Mouse (Mus musculus): ENCODE data around the gene Akap13. TPM values are rescaled to one million over a fixed set of nuclear protein-coding genes. Genes with fewer than 3 reads are reported as not detected.

Gene Akap13
- polyA plus RNA-seq, 1 experiment from 2014 or later, result 12.0 TPM

DNA sequence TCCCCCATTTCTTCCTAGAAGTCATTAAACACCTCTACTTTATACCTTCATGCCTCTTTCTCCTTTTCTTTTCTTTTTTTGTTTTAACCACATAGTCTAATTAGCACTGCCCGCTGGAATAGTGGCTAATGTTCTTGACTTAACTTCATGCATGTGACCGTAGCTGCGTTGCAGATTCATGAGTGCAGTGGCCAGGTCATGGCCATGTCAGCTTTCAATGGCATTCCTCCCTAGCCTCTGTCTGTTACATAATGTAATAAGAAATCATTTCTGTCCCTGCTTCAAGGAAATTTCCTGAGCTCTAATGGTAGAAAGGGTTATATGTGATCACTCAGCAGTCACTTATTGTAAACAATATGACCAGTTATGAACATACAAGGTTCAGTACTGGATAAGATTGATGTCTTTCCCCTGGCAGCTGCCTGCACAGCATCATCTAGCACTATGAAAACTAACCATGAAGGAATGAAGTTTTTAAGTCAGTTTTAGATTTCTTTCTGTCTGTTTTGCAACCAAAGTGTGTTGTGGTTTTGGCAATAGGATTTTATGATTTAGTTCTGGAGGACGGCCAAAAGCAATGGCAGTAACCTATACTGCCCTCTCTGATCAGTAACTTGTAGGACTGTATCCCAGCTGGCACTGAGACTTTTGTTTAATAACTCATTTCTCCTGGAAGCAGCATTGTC lies 70.5 kb downstream of the Akap13 start:
- H3K36me3 ChIP-seq (ENCODE audit: control insufficient read depth, insufficient read depth), result no peaks in the 10 kb centered on the region
- H3K27me3 ChIP-seq (replicated peaks; ENCODE audit: control insufficient read depth, insufficient read depth, low read length), result no peaks in the 10 kb centered on the region
- 78% methylated on average over 4 of the region's 4 CpGs for WGBS
- H3K9ac ChIP-seq (replicated peaks; ENCODE audit: low read depth, low read length), result no peak overlapping the region
- H3K4me1 ChIP-seq (replicated peaks; ENCODE audit: control insufficient read depth, insufficient read depth, low read length), result peaks cover 3% of the 10 kb centered on the region
- H3K4me3 ChIP-seq (replicated peaks; ENCODE audit: low read length), result no peak overlapping the region
- ATAC-seq, result no peak
- H3K9me3 ChIP-seq (ENCODE audit: control insufficient read depth, low read length), result no peaks in the 10 kb centered on the region
- H3K27ac ChIP-seq (ENCODE audit: low read length), result no peak overlapping the region
- no peak overlapping the region for H3K4me2 ChIP-seq (ENCODE audit: low read length)

- no peak for ATAC-seq
- no peak overlapping the region for H3K27ac ChIP-seq (ENCODE audit: low read length)
- no peaks in the 10 kb centered on the region for H3K36me3 ChIP-seq (ENCODE audit: control insufficient read depth, insufficient read depth)
- H3K4me3 ChIP-seq (replicated peaks; ENCODE audit: low read length), result no peak overlapping the region
- no peaks in the 10 kb centered on the region for H3K27me3 ChIP-seq (replicated peaks; ENCODE audit: control insufficient read depth, insufficient read depth, low read length)
- H3K9me3 ChIP-seq (ENCODE audit: control insufficient read depth, low read length), result no peaks in the 10 kb centered on the region
- no peak overlapping the region for H3K4me2 ChIP-seq (ENCODE audit: low read length)
- no peaks in the 10 kb centered on the region for H3K4me1 ChIP-seq (replicated peaks; ENCODE audit: control insufficient read depth, insufficient read depth, low read length)
- WGBS, result 86% methylated on average over 4 of the region's 4 CpGs
- H3K9ac ChIP-seq (replicated peaks; ENCODE audit: low read depth, low read length), result no peak overlapping the region
Observed at GRCm38 (mm10) chr7:75528751-75529150, 73.4 kb downstream of the Akap13 start.

- ATAC-seq, result no peak
- no peak overlapping the region for H3K9ac ChIP-seq (replicated peaks; ENCODE audit: low read depth, low read length)
- H3K4me2 ChIP-seq (ENCODE audit: low read length), result no peak overlapping the region
- no peaks in the 10 kb centered on the region for H3K36me3 ChIP-seq (ENCODE audit: control insufficient read depth, insufficient read depth)
- no peak overlapping the region for H3K4me3 ChIP-seq (replicated peaks; ENCODE audit: low read length)
- H3K27me3 ChIP-seq (replicated peaks; ENCODE audit: control insufficient read depth, insufficient read depth, low read length), result no peaks in the 10 kb centered on the region
- no peaks in the 10 kb centered on the region for H3K9me3 ChIP-seq (ENCODE audit: control insufficient read depth, low read length)
- 96% methylated on average over 7 of the region's 7 CpGs for WGBS
- no peak overlapping the region for H3K27ac ChIP-seq (ENCODE audit: low read length)
- no peaks in the 10 kb centered on the region for H3K4me1 ChIP-seq (replicated peaks; ENCODE audit: control insufficient read depth, insufficient read depth, low read length)
Observed at GRCm38 (mm10) chr7:75529857-75530437, 74.6 kb downstream of the Akap13 start.

DNA sequence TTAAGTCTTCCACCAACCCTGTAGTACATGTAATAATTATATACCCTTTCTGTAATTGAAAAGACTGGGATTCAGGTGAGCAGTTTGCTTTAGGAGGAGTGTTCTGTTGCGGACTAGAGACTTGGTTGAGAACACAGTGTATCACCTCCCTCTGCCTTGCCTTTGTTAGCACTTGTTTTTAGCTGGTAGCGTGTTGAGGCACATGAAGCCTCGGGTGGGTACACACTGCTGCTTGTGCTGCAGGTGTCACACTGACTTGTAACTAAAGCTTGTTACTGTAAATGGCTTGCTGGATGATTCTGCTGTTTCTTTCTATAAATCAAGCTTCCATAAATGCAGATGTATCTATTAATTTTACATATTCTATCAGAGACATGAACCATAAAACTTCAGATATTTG lies 75.3 kb downstream of the Akap13 start:
- Histone ChIP-seq H3K9me3 (ENCODE audit: control insufficient read depth, low read length) (no peaks in the 10 kb centered on the region), H3K27ac (ENCODE audit: low read length) (no peak overlapping the region), H3K4me2 (ENCODE audit: low read length) (no peak overlapping the region), H3K9ac (replicated peaks; ENCODE audit: low read depth, low read length) (no peak overlapping the region), H3K36me3 (ENCODE audit: control insufficient read depth, insufficient read depth) (no peaks in the 10 kb centered on the region), H3K4me3 (replicated peaks; ENCODE audit: low read length) (no peak overlapping the region), H3K27me3 (replicated peaks; ENCODE audit: control insufficient read depth, insufficient read depth, low read length) (no peaks in the 10 kb centered on the region), H3K4me1 (replicated peaks; ENCODE audit: control insufficient read depth, insufficient read depth, low read length) (no peaks in the 10 kb centered on the region)
- 91% methylated on average over 3 of the region's 3 CpGs for WGBS
- no peak for ATAC-seq

- no peak overlapping the region for H3K27ac ChIP-seq (ENCODE audit: low read length)
- no peaks in the 10 kb centered on the region for H3K36me3 ChIP-seq (ENCODE audit: control insufficient read depth, insufficient read depth)
- no peak overlapping the region for H3K9ac ChIP-seq (replicated peaks; ENCODE audit: low read depth, low read length)
- H3K27me3 ChIP-seq (replicated peaks; ENCODE audit: control insufficient read depth, insufficient read depth, low read length), result no peaks in the 10 kb centered on the region
- no peak for ATAC-seq
- 98% methylated on average over 5 of the region's 5 CpGs for WGBS
- no peak overlapping the region for H3K4me3 ChIP-seq (replicated peaks; ENCODE audit: low read length)
- no peak overlapping the region for H3K4me2 ChIP-seq (ENCODE audit: low read length)
- no peaks in the 10 kb centered on the region for H3K9me3 ChIP-seq (ENCODE audit: control insufficient read depth, low read length)
- H3K4me1 ChIP-seq (replicated peaks; ENCODE audit: control insufficient read depth, insufficient read depth, low read length), result no peaks in the 10 kb centered on the region
Observed at GRCm38 (mm10) chr7:75533079-75533478, 77.7 kb downstream of the Akap13 start.

DNA sequence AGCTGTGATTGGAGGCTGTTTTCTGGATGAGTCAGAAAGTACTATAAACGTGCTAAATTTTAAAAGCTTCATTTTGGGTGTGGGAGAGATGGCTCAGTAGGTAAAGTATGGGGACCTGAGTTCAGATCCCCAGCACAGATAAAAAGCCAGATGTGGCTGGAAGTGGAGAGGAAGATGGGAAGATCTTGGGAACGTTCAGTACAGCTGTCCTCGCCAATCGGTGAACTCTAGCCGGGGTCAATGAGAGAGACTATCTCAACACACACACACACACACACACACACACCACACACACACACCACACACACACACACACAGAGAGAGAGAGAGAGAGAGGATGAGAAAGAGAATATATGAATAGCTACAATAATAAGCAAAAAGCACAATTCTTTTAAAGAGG lies 81.0 kb downstream of the Akap13 start:
- H3K36me3 ChIP-seq (ENCODE audit: control insufficient read depth, insufficient read depth), result no peaks in the 10 kb centered on the region
- no peak overlapping the region for H3K27ac ChIP-seq (ENCODE audit: low read length)
- no peak overlapping the region for H3K9ac ChIP-seq (replicated peaks; ENCODE audit: low read depth, low read length)
- no peak overlapping the region for H3K4me2 ChIP-seq (ENCODE audit: low read length)
- 87% methylated on average over 5 of the region's 5 CpGs for WGBS
- H3K27me3 ChIP-seq (replicated peaks; ENCODE audit: control insufficient read depth, insufficient read depth, low read length), result no peaks in the 10 kb centered on the region
- H3K4me1 ChIP-seq (replicated peaks; ENCODE audit: control insufficient read depth, insufficient read depth, low read length), result no peaks in the 10 kb centered on the region
- no peak overlapping the region for H3K4me3 ChIP-seq (replicated peaks; ENCODE audit: low read length)
- H3K9me3 ChIP-seq (ENCODE audit: control insufficient read depth, low read length), result no peaks in the 10 kb centered on the region
- no peak for ATAC-seq

GRCm38 (mm10) chr7:75537567-75537966 lies 82.2 kb downstream of the Akap13 start:
- H3K36me3 ChIP-seq (ENCODE audit: control insufficient read depth, insufficient read depth), result no peaks in the 10 kb centered on the region
- ATAC-seq, result no peak
- no peak overlapping the region for H3K9ac ChIP-seq (replicated peaks; ENCODE audit: low read depth, low read length)
- no peaks in the 10 kb centered on the region for H3K9me3 ChIP-seq (ENCODE audit: control insufficient read depth, low read length)
- no peaks in the 10 kb centered on the region for H3K27me3 ChIP-seq (replicated peaks; ENCODE audit: control insufficient read depth, insufficient read depth, low read length)
- WGBS, result 79% methylated on average over 2 of the region's 2 CpGs
- no peak overlapping the region for H3K27ac ChIP-seq (ENCODE audit: low read length)
- no peaks in the 10 kb centered on the region for H3K4me1 ChIP-seq (replicated peaks; ENCODE audit: control insufficient read depth, insufficient read depth, low read length)
- H3K4me3 ChIP-seq (replicated peaks; ENCODE audit: low read length), result no peak overlapping the region
- no peak overlapping the region for H3K4me2 ChIP-seq (ENCODE audit: low read length)

DNA sequence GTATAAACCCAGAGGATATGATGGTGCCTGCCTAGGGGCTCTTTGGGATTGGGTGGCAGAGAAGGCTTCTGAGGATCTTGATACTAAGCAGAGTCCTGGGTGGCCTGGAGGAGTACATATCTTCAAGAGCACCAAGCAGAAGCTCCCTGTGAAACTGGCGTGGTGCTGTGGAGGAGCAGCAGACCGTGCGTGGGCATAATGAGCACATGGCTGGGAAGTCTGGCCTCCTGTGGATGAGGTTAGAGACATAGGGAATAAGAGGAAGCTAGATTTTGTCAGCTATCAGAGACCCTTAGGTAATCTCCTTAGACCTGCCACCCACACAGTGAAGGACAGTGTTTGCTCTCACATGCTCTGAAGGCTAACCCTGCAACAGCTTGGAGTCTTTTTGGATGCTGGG lies 83.2 kb downstream of the Akap13 start:
- H3K27me3 ChIP-seq (replicated peaks; ENCODE audit: control insufficient read depth, insufficient read depth, low read length), result no peaks in the 10 kb centered on the region
- WGBS, result 85% methylated on average over 3 of the region's 3 CpGs
- H3K27ac ChIP-seq (ENCODE audit: low read length), result no peak overlapping the region
- H3K4me2 ChIP-seq (ENCODE audit: low read length), result no peak overlapping the region
- H3K9me3 ChIP-seq (ENCODE audit: control insufficient read depth, low read length), result no peaks in the 10 kb centered on the region
- no peak for ATAC-seq
- H3K4me1 ChIP-seq (replicated peaks; ENCODE audit: control insufficient read depth, insufficient read depth, low read length), result no peaks in the 10 kb centered on the region
- H3K36me3 ChIP-seq (ENCODE audit: control insufficient read depth, insufficient read depth), result no peaks in the 10 kb centered on the region
- H3K9ac ChIP-seq (replicated peaks; ENCODE audit: low read depth, low read length), result no peak overlapping the region
- no peak overlapping the region for H3K4me3 ChIP-seq (replicated peaks; ENCODE audit: low read length)

- Histone ChIP-seq H3K27me3 (replicated peaks; ENCODE audit: control insufficient read depth, insufficient read depth, low read length) (no peaks in the 10 kb centered on the region), H3K4me1 (replicated peaks; ENCODE audit: control insufficient read depth, insufficient read depth, low read length) (no peaks in the 10 kb centered on the region), H3K4me3 (replicated peaks; ENCODE audit: low read length) (no peak overlapping the region), H3K9me3 (ENCODE audit: control insufficient read depth, low read length) (no peaks in the 10 kb centered on the region), H3K36me3 (ENCODE audit: control insufficient read depth, insufficient read depth) (no peaks in the 10 kb centered on the region), H3K4me2 (ENCODE audit: low read length) (no peak overlapping the region), H3K27ac (ENCODE audit: low read length) (no peak overlapping the region), H3K9ac (replicated peaks; ENCODE audit: low read depth, low read length) (no peak overlapping the region)
- no peak for ATAC-seq
- WGBS, result 90% methylated on average over 3 of the region's 3 CpGs
Observed at GRCm38 (mm10) chr7:75539168-75539567, 83.8 kb downstream of the Akap13 start.

- no peaks in the 10 kb centered on the region for H3K9me3 ChIP-seq (ENCODE audit: control insufficient read depth, low read length)
- H3K4me3 ChIP-seq (replicated peaks; ENCODE audit: low read length), result no peak overlapping the region
- no peak overlapping the region for H3K4me2 ChIP-seq (ENCODE audit: low read length)
- no peaks in the 10 kb centered on the region for H3K27me3 ChIP-seq (replicated peaks; ENCODE audit: control insufficient read depth, insufficient read depth, low read length)
- no peak overlapping the region for H3K27ac ChIP-seq (ENCODE audit: low read length)
- H3K36me3 ChIP-seq (ENCODE audit: control insufficient read depth, insufficient read depth), result no peaks in the 10 kb centered on the region
- ATAC-seq, result no peak
- WGBS, result 82% methylated on average over 3 of the region's 3 CpGs
- no peak overlapping the region for H3K9ac ChIP-seq (replicated peaks; ENCODE audit: low read depth, low read length)
- H3K4me1 ChIP-seq (replicated peaks; ENCODE audit: control insufficient read depth, insufficient read depth, low read length), result no peaks in the 10 kb centered on the region
Observed at GRCm38 (mm10) chr7:75549856-75550255, 94.5 kb downstream of the Akap13 start.
